Mouse (Mus musculus) midbrain, embryonic 11.5 days (tissue): ENCODE data around the gene Arhgef33. TPM values are rescaled to one million over a fixed set of nuclear protein-coding genes. Genes with fewer than 3 reads are reported as not detected.

Source experiments
- ATAC-seq: fragments of 200-750 bp; cut with Nextera tagmentation; 2 replicates; pipeline ENCODE4 v1.8.0; 2017; ENCODE audit warnings: moderate TSS enrichment, moderate library complexity; ENCODE audit not compliant: low FRiP score
- DNase-seq: peaks from one replicate; pipeline ENCODE4 v3.0.0; 2015; ENCODE audit warnings: low spot score; ENCODE audit errors: missing footprints
- H3K27ac ChIP-seq: fragments of 300-500 bp; sonication (generic); 2 replicates; pipeline ENCODE4 v1.5.1; 2014; ENCODE audit warnings: low read depth, low read length
- H3K27me3 ChIP-seq: fragments of 300-500 bp; sonication (generic); 2 replicates; pipeline ENCODE4 v1.6.1; 2014; ENCODE audit warnings: mild to moderate bottlenecking, low read length, moderate library complexity, mixed read lengths; ENCODE audit not compliant: control insufficient read depth, insufficient read depth
- H3K36me3 ChIP-seq: fragments of 300-500 bp; sonication (generic); 2 replicates; pipeline ENCODE4 v1.6.1; 2014; ENCODE audit warnings: mild to moderate bottlenecking, low read length, moderate library complexity, mixed read lengths; ENCODE audit not compliant: control insufficient read depth, insufficient read depth
- H3K4me1 ChIP-seq: fragments of 300-500 bp; sonication (generic); 2 replicates; pipeline ENCODE4 v1.6.1; 2014; ENCODE audit warnings: low read length; ENCODE audit not compliant: control insufficient read depth, insufficient read depth
- H3K4me2 ChIP-seq: fragments of 300-500 bp; sonication (generic); 2 replicates; pipeline ENCODE4 v1.6.1; 2014; ENCODE audit warnings: mild to moderate bottlenecking, moderate library complexity
- H3K4me3 ChIP-seq: fragments of 300-500 bp; sonication (generic); 2 replicates; pipeline ENCODE4 v1.5.1; 2014; ENCODE audit warnings: low read depth, low read length
- H3K9ac ChIP-seq: fragments of 300-500 bp; sonication (generic); 2 replicates; pipeline ENCODE4 v1.6.1; 2014; ENCODE audit warnings: low read length
- H3K9me3 ChIP-seq: fragments of 300-500 bp; sonication (generic); 2 replicates; pipeline ENCODE4 v1.6.1; 2016; ENCODE audit warnings: low read length; ENCODE audit not compliant: control insufficient read depth
- WGBS: fragments of 180-500 bp; shearing (Covaris S2); extraction: QIAGEN DNeasy Blood & Tissue Kit; methylation state at CpG from one replicate; pipeline ENCODE4 v1.1.7; 2014; 5-methylcytosine and 5-hydroxymethylcytosine counted together
- polyA plus RNA-seq: library from polyadenylated mRNA; unstranded; fragments of >200 nt; fragmentation: Nextera tagmentation; extraction: Ambion mirVana; gene quantifications from 2 replicates; pipeline ENCODE4 v1.2.1, GENCODE M21; 2014

The Arhgef33 gene
- polyA plus RNA-seq, 1 experiment from 2014 or later = 0.57 TPM

GRCm38 (mm10) chr17:80445433-80445832, 138.2 kb downstream of the Arhgef33 start:
- H3K4me1 ChIP-seq = peaks cover 3% of the 10 kb centered on the region; the same call in 1 of the 2 replicates
- no peak for ATAC-seq
- H3K9ac ChIP-seq = no peak overlapping the region
- H3K36me3 ChIP-seq = peaks cover 4% of the 10 kb centered on the region
- H3K4me2 ChIP-seq = no peak overlapping the region
- no peaks in the 10 kb centered on the region for H3K9me3 ChIP-seq
- no peaks in the 10 kb centered on the region for H3K27me3 ChIP-seq
- no peak overlapping the region for H3K4me3 ChIP-seq
- DNase-seq = no peak
- 96% methylated on average over 7 of the region's 7 CpGs for WGBS
- no peak overlapping the region for H3K27ac ChIP-seq

GRCm38 (mm10) chr17:80446470-80446869, 139.3 kb downstream of the Arhgef33 start:
- Histone ChIP-seq H3K9ac (no peak overlapping the region), H3K9me3 (no peaks in the 10 kb centered on the region), H3K4me2 (no peak overlapping the region), H3K36me3 (peaks cover 4% of the 10 kb centered on the region), H3K4me1 (peaks cover 1% of the 10 kb centered on the region; the same call in 1 of the 2 replicates), H3K4me3 (no peak overlapping the region), H3K27ac (no peak overlapping the region), H3K27me3 (no peaks in the 10 kb centered on the region)
- ATAC-seq (no peak), DNase-seq (no peak)
- WGBS = 95% methylated on average over 5 of the region's 5 CpGs

Other genes with a start within 250 kb of the Arhgef33 start
- gene Hnrnpll, start 245.1 kb upstream of the Arhgef33 start, polyA plus RNA-seq = 130 and 132 TPM in 2 replicates
- gene Galm, start 179.9 kb upstream of the Arhgef33 start, polyA plus RNA-seq = 7.1 and 7.6 TPM in 2 replicates
- 835 and 887 TPM in 2 replicates for gene Srsf7, start 100.1 kb upstream of the Arhgef33 start, polyA plus RNA-seq
- 0.08 TPM in 1 of 2 replicates, not detected in the other for gene Ttc39d, start 99.9 kb upstream of the Arhgef33 start, polyA plus RNA-seq
- gene Gemin6, start 83.0 kb upstream of the Arhgef33 start, polyA plus RNA-seq = 42.1 and 42.2 TPM in 2 replicates
- 36.2 and 44.6 TPM in 2 replicates for gene Morn2, start 17.2 kb upstream of the Arhgef33 start, polyA plus RNA-seq
- 21.3 and 24.5 TPM in 2 replicates for gene Dhx57, start 16.9 kb upstream of the Arhgef33 start, polyA plus RNA-seq
- gene Gm10190, start 66.1 kb downstream of the Arhgef33 start, polyA plus RNA-seq = 0.72 and 1.1 TPM in 2 replicates
- gene Sos1, start 173.0 kb downstream of the Arhgef33 start, polyA plus RNA-seq = 8.6 and 8.9 TPM in 2 replicates